Mouse (Mus musculus) left cerebral cortex, postnatal 14 days (tissue): ENCODE measurements around the gene Ptbp1. TPM values are rescaled to one million over a fixed set of nuclear protein-coding genes. Genes with fewer than 3 reads are reported as not detected.

Source experiments
- DNase-seq, 2 experiments: peaks; one replicate each; pipeline ENCODE4 v3.0.0; 2021 to 2022; ENCODE audit warnings: low spot score in 2 of 2, mixed read lengths in 1 of 2
- intact Hi-C: fragments of 180-260 bp; cut with DNase I; formaldehyde crosslinking; loops from one replicate; pipeline ENCODE4 v1.15.1; 2025
- total RNA-seq, 2 experiments: library from RNA; stranded (reverse); gene quantifications; 2 replicates each; pipeline ENCODE4 v1.2.3; 2021

The Ptbp1 gene
- total RNA-seq, 2 experiments from 2014 or later: 52.1 to 61.1 TPM

DNA sequence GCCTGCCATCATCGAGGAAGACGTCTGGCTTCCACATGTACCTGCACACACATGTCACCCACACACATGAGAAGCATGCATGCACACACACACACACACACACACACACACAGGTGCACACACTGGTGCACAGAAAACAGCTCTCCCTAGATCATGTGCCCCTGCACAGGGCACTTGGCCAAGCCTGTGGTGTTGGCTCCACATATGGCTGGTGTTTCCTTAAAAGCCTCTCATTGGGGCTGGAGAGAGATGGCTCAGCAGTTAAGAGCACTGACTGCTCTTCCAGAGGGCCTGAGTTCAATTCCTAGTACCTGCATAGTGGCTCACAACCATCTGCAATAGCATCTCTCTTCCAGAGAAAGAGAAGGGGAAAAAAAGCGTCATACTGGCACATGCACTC is 22.6 kb upstream of the Ptbp1 start:
- no peak for DNase-seq
- intact Hi-C loops: loop anchor here (5.0 kb wide), 1 partner anchor 51 kb away; no protein-coding TSS in a partner anchor

DNA sequence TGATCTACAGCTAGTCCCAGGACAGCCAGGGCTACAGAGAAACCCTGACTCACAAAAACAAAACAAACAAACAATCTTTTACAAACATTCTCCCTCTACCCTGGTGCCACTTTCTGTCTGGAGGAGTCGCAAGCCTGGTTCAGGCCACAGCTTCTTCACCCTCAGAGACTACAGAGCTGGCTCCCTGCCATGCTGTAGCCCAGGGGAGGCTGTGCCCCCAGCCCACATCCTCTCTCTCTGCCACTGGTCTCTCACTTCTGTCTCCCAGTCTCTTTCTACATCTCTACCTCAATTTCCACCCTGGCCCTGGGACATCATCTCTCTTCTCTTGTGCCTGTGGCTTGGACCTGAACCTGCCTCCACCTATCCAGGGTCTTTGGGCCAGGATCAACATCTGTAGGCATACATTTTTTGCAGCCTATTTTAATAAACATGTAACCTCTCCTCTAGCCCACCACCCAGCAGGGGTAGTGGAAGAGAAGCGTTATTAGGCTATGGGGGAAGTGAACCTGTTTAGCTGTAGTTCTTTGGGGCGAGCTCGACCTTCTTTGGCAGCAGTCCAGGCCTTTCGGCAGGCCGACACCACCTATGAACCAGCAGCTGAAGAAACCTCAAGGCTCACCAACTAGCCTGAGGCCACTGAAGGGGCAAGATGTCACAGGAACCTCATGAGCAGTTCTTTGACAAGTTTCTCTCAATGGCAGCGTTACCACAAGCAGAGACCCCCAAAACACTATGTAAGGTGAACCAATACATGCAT is 22.0 kb upstream of the Ptbp1 start:
- no peak for DNase-seq
- intact Hi-C loops: loop anchor here (5.0 kb wide), 1 partner anchor 50 kb away; no protein-coding TSS in a partner anchor

GRCm38 (mm10) chr10:79832786-79833181 is 21.4 kb upstream of the Ptbp1 start:
- intact Hi-C loops: loop anchor here (5.0 kb wide), 1 partner anchor 50 kb away; no protein-coding TSS in a partner anchor

GRCm38 (mm10) chr10:79834769-79835398 is 19.3 kb upstream of the Ptbp1 start:
- intact Hi-C loops: loop anchor here (1.0 to 5.0 kb wide), 3 partner anchors 47 to 124 kb away; no protein-coding TSS in a partner anchor
- DNase-seq: peak; percentile 50 to 80

More at GRCm38 (mm10) chr10:79832786-79833181, 21.4 kb upstream of the Ptbp1 start:
- DNase-seq: no peak

DNA sequence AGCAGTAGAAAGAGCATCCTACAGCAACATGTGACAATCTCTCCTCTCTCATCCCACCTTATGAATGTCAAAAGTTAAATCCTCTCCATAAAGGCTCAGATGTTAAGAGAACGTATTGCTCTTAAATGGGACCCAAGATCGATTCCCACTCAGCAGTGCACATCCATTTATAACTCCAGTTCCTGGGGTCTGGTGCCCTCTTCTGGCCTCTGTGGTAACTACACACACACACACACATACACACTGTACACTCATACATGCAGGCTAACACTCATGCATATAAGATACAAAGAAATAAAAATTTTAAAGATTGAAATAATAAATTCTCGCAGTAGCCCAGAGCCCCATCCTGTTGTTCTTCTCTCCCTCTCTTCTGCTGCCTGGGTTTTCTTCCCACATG is 17.3 kb upstream of the Ptbp1 start:
- DNase-seq: no peak
- intact Hi-C loops: no loop called here

GRCm38 (mm10) chr10:79838151-79838550 is 16.1 kb upstream of the Ptbp1 start:
- intact Hi-C loops: no loop called here
- DNase-seq: no peak

GRCm38 (mm10) chr10:79840091-79840490 is 14.1 kb upstream of the Ptbp1 start:
- intact Hi-C loops: no loop called here
- no peak for DNase-seq

- intact Hi-C loops: no loop called here
- peak; percentile 73 to 88 for DNase-seq
Observed at GRCm38 (mm10) chr10:79840644-79841551, 13.3 kb upstream of the Ptbp1 start.

DNA sequence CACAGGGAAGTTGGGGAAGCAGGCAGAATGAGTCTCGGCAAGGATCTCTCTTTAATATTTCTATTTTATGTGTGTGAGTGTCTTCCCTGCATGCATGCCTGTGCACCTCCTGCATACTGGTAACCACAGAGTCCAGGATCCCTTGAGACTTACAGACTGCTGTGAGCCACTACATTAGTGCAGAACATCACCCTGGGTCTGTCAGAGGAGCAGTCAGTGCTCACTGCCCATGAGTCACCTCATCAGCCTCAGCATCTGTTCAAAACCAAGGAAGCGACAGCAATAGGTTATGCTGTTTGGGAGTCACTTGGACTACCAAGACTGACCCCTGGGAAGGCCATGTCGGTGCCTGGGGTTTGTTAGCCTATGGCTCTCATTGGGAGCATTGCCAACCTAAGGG is 11.9 kb upstream of the Ptbp1 start:
- intact Hi-C loops: no loop called here
- DNase-seq: no peak

DNA sequence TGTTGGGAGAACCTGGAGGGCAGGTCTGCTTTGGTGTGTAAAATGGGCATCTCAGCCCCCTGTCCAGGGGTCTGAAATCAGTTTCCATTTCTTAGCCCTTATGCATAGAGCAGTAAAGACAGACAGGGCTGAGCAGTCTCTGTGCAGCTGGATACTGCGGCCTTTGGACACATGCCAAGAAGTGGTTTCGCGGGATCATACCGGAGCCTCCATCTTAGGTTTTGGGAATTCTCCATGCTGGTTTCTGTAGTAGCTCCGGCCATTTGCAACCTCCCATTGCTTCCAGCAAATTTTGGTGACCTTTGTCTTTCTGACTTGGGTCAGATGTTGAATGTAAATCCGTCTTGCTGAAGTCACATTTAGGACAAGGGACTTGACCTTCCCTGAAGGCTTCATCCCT is 10.8 kb upstream of the Ptbp1 start:
- DNase-seq: no peak
- intact Hi-C loops: no loop called here

DNA sequence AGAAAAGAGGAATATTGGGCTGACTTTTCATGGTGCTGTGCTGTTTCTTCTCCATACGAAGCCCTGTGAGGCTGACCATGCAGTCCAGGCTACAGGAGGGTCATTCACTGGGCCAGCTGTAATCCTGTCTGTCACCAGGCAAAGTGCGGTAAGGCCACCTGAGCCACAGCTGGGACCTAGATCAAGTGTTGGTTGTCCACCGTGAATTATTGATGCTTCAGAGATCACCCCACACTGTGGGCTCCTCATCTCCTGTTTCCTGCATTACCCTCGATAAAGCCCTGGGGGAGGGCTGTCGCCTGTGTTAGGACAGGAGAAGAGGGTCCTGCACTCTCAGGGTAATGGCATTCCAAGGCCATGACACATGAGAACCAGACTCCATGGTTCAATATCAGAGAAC is 7.7 kb upstream of the Ptbp1 start:
- DNase-seq: no peak
- intact Hi-C loops: no loop called here

DNA sequence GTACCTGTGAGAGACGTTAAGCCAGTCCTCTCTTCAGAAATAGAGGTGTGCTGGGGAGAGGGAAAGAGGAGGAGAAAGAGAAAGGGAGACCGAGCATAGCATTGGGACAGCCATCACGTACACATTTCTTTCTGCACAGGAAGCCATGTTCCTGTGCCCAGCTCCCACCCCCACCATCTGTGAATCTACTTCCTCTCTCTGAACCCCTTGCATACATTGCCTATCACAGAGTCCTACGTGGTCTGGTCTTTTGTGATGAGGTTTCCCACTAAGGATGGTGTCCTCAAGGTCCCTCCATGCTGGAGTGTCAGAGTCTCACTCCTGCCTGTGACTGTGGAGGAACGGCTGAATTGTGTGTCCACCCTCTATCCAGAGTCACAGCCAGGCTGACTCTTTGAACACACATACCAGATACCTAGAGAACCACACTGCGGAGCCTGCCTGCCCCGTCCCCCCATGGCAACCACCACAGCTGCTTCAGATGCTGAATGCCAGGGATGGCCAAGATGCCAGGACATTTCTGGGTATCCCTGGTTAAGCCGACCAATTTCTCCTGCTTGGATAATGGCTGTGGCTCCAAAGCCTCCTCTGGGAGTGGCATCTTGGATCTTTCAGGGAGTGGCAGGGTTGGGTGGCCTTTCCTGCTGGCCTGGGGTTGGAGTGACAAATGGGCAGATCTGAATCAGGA is 4.1 kb upstream of the Ptbp1 start:
- intact Hi-C loops: no loop called here

GRCm38 (mm10) chr10:79851653-79852052 is 2.6 kb upstream of the Ptbp1 start:
- intact Hi-C loops: no loop called here
- no peak for DNase-seq

More for the DNA sequence above, 4.1 kb upstream of the Ptbp1 start:
- no peak for DNase-seq

- no peak for DNase-seq
- intact Hi-C loops: no loop called here
Observed at GRCm38 (mm10) chr10:79852107-79852789, 2.0 kb upstream of the Ptbp1 start.

DNA sequence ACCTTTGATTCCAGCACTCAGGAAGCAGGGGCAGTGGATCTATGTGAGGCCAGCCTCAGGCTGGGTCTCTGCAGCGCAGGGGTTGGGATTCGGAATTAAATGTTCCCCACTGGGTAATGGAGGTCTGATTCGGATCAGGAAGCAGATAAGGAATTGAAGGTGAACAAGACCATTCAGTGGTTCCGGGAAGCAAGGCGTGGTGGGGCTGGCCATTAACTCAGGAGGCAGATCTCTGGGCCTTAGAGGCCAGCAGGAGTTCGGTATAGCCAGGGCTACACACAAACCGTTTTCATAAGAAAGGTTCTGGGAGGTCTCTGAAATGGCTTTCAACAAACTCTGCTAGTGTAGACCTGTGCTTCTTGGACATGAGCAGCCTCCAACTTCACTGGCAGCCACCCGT is 1.4 kb upstream of the Ptbp1 start:
- DNase-seq: no peak
- intact Hi-C loops: no loop called here

DNA sequence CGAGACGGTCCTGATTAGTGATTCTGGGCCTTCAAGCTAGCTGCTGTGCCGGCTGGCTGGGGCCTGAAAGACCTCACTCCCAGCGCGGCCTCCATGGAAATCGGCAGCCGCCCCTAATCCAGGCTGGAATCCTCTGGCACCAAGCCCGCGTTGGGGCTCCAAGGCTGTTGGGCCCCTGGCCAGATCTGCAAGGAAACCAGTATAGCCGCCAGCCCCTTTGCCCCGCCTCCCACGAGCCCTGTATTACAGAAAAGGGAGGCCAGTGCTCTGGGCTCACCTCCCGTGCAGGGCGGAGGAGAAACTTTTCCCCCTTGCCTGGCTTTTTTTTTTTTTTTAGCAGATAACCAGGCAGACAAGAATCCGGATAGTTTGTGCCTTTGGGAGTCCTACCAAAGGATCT is 835 bp upstream of the Ptbp1 start:
- DNase-seq: peak; percentile 83 to 90
- intact Hi-C loops: no loop called here

- intact Hi-C loops: no loop called here
- DNase-seq: peak in 1 of 2 experiments; percentile 60
Observed at GRCm38 (mm10) chr10:79854801-79855541, 744 bp downstream of the Ptbp1 start.

DNA sequence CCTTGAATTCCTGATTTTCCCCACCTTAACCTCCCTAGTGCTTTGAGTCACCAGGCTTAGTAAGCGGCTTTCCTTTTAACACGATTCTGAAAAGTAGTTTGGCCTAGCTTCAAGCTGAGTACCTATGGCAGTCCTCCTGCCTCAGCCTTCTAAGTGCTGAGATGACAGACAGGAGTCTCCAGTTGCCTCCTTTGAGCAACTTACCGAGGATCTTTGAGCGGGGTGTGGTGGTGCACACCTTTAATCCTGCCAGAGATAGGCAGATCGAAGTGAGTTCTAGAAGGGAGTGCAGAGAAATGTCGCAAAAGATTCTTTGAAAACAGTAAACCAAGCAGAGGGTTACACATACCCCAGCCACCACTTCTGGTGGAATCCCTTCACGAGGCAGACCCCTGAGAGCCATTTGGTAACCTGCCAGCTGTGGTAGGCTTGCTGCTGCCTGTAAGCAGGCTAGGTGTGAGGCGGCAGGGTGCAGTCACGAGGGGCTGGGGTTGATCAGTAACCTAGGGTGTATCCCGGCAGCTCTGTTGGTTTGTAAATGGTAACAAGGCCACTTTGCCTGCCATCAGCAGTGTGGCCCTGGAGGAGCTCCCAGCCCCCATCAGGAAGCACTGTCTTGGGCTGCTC is 1.4 kb downstream of the Ptbp1 start:
- intact Hi-C loops: no loop called here
- DNase-seq: no peak
